Mouse (Mus musculus): ENCODE results near the gene Zbtb40.

Gene Zbtb40

DNA sequence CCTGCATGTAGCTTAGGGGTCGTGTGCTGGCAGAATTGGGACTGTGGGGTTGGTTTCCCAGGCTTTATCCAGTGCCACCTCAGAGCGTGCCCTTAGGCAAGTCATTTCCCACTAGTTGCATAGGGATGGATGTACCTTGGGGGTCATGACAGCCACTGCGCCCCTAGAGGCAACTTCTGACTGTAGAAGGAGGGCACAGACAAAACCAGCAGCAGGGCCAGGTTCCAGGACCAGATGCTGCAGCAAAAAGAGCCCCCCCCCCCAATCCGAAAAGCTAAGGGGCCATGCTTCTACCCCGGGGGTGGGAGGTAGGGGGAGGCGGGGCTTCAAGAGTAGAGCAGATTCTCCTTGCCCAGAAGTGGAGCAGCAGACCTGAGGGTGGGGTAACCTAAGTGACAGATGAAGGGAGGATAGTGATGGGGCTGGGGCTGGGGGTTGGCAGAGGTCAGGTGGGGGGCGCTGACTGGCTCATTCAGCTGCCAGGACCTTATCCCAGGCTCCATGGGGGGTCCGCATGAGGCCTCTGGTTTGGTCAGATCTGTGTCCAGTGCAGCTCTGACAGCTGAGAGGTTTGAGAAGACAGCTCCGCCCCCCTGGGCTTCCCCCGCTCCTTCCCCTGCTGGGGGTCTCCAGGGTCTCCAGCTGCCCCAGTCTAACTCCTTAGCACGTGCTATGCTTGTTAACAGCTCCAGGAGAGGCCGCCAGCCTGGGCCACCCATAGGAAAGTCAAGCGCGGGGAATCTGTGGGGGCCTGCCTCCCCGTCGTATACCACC, 78.9 kb downstream of the Zbtb40 start:
- DNase-seq = no peak

GRCm38 (mm10) chr4:136969096-136969495, 79.5 kb downstream of the Zbtb40 start:
- DNase-seq = no peak

GRCm38 (mm10) chr4:136967511-136967910, 81.1 kb downstream of the Zbtb40 start:
- DNase-seq = no peak

GRCm38 (mm10) chr4:136966493-136967390, 81.9 kb downstream of the Zbtb40 start:
- no peak for DNase-seq

GRCm38 (mm10) chr4:136964990-136965421, 83.6 kb downstream of the Zbtb40 start:
- DNase-seq = no peak

GRCm38 (mm10) chr4:136962447-136962846, 86.2 kb downstream of the Zbtb40 start:
- no peak for DNase-seq

DNA sequence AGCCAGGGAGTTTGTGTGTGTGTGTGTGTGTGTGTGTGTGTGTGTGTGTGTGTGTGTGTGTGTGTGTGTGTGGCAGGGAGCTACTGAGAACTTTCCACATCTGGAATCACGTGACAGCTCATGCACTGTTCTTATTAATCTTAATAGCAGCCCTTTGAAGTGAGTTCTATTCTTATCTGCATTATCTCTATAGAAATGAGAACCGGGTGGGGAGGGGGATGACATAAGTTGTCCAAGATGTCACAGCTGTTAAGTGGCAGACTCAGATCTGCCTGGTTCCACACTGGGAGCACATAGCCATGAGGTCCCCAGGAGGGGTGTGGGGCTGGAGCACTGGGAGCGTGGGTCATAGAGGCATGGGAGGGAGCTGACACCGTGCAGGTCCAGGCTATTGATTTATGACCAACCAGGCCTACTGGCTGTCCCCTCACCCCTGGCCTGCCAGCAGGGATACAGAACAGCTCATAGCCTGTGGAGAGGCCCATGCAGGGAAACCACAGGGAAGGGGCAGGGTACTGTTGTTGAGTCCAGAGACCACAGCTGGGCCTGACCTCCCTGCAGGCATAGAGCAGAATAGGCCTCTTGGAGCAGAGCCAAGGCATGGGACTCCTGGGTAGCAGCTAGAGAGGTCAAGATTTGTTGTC, 86.8 kb downstream of the Zbtb40 start:
- DNase-seq = no peak

GRCm38 (mm10) chr4:136960581-136960980, 88.0 kb downstream of the Zbtb40 start:
- no peak for DNase-seq

GRCm38 (mm10) chr4:136960068-136960467, 88.5 kb downstream of the Zbtb40 start:
- no peak for DNase-seq

GRCm38 (mm10) chr4:136956751-136957446, 91.7 kb downstream of the Zbtb40 start, which contains the start of gene Epha8:
Epha8 (minus strand) TSS chr4:136956816.
- peak; percentile 44 to 77 for DNase-seq

DNA sequence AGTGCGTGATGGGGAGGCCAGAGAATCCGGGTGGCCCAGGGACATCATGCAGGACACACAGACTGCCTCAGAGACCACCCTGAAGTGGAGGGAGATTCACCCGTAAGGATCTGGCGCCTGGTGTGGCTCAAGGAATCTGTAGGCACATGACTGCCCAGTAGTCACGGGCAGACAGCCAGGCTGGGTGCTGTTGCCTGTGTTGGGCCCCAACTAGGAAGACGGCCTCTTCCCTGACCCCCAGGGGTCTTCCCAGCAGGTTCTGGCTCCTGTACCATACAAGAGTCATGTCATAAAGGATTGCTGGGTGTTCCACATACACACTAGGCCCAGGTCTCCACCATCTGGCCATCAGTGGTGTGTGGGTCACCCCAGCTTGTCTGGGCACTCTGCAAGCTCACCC, 94.0 kb downstream of the Zbtb40 start:
- DNase-seq = peak in 1 of 2 experiments; percentile 38

DNA sequence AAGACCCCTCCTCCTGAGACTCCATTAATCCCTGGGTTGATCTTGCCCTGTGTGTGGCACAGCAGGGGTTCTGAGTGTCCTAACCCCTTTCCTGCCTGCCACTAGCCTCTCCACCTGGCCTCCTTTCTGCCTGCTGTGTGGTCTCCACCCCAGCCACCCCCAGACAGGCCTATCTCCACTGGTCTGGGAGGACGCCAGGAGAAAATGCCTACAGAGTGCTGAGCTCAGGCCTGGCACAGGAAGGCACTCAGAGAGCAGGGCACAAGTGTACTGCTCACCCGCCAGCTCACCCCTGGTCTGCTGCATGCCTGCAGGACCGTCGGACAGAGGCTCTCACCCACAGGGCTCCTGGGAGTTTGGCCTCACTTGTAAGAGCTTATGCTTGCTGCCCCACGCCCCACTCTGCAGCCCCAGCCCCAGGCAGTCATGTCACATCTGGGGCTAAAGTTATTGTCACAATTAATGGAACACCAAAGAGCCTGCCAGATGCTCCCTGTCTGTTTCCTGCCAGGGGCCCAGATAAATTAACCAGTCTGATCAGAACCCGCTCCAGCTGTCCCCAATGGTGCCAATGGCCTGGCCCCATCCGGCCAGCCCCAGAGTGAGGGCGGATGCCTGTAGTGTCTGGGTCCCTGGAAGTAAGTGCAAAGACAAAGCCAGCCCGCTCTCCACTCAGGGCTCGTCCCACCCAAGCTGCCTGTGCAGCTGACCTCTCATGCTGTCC, 99.2 kb downstream of the Zbtb40 start:
- DNase-seq = peak; percentile 64 to 75

- DNase-seq = no peak
Measured at GRCm38 (mm10) chr4:136945397-136945796, 103.2 kb downstream of the Zbtb40 start.

- peak in 1 of 2 experiments; percentile 45 for DNase-seq
Measured at GRCm38 (mm10) chr4:136944558-136945350, 103.8 kb downstream of the Zbtb40 start.

- no peak for DNase-seq
Measured at GRCm38 (mm10) chr4:136943175-136943574, 105.4 kb downstream of the Zbtb40 start.

GRCm38 (mm10) chr4:136942761-136943160, 105.8 kb downstream of the Zbtb40 start:
- DNase-seq = peak; percentile 75 to 78

DNA sequence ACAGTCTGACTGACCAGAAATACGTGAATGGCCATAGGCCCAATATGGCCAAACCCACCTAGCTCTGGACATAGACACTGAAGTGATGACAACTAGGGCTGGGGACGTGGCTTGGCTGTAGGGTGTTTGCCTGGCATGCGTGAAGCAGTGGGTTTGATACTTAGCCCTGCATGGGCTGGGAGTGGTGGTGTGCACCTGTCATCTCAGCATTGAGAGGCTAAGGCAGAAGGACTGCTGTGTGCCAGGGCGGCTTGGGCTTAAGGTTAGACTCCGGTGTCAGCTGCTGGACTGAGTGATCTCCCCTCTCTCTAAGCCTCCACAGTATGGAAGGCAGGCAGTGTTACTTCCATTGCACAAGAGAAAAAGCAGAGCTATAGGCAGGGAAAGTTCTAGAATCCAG, 110.7 kb downstream of the Zbtb40 start:
- DNase-seq = no peak

DNA sequence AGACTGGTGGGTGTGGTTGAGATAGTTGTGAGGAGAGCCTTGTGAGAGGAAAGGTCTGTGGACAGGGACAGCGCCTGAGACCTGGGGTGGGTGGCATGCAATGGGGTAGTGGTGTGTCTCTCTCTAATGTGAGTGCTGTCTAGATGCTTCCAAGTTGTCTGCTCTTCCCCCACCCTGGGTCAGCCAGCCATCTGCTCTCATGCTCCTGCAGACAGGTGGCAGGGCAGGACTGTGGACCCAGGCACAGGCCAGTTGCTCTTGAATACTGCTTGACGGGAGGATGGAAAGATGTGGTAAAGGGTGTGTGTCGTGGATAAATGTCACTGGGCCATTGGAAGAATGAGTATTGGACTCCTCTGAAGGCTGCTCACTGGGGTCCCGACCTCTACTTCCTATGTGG, 111.3 kb downstream of the Zbtb40 start:
- peak; percentile 67 to 80 for DNase-seq

- no peak for DNase-seq
Measured at GRCm38 (mm10) chr4:136934746-136935613, 113.6 kb downstream of the Zbtb40 start.

DNA sequence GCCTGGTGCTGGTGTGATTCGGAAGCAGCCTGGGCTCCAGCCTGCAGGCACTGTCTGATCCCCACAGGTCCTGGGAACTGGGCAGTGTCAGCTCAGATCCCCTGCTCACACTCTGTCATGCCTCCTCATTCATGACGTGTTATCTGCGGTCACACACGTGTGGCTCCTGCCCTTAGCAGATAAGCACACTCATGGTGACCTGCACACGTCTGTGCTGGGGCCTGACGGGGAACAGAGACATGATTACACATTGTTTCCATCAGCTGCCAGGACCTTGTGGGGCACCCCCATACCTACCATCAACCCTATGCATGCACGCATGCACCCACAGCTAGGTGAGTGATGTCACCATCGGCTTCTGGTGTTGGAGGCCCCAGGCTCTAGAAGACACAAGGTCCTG, 118.1 kb downstream of the Zbtb40 start:
- no peak for DNase-seq
